Mouse (Mus musculus) heart, embryonic 15.5 days (tissue): ENCODE data around the gene Egr4. TPM values are rescaled to one million over a fixed set of nuclear protein-coding genes. Genes with fewer than 3 reads are reported as not detected.

Experiments
- ATAC-seq: fragments of 200-750 bp; cut with Nextera tagmentation; replicated peaks from 2 replicates; pipeline ENCODE4 v1.8.0; 2017; ENCODE audit warnings: low read depth, moderate TSS enrichment; ENCODE audit not compliant: insufficient number of reproducible peaks, insufficient read depth, low FRiP score
- H3K27ac ChIP-seq: fragments of 300-500 bp; sonication (generic); 2 replicates; pipeline ENCODE4 v1.5.1; 2015; ENCODE audit warnings: mild to moderate bottlenecking, inconsistent platforms
- H3K27me3 ChIP-seq: fragments of 300-500 bp; sonication (generic); 2 replicates; pipeline ENCODE4 v1.6.1; 2015; ENCODE audit warnings: inconsistent platforms
- H3K36me3 ChIP-seq: fragments of 300-500 bp; sonication (generic); 2 replicates; pipeline ENCODE4 v1.6.1; 2015; ENCODE audit warnings: mild to moderate bottlenecking, inconsistent platforms
- H3K4me1 ChIP-seq: fragments of 300-500 bp; sonication (generic); replicated peaks from 2 replicates; pipeline ENCODE4 v1.6.1; 2015; ENCODE audit warnings: inconsistent platforms
- H3K4me2 ChIP-seq: fragments of 300-500 bp; sonication (generic); 2 replicates; pipeline ENCODE4 v1.6.1; 2015; ENCODE audit warnings: inconsistent platforms, mild to moderate bottlenecking, moderate library complexity
- H3K4me3 ChIP-seq: fragments of 300-500 bp; sonication (generic); 2 replicates; pipeline ENCODE4 v1.5.1; 2015; ENCODE audit warnings: mild to moderate bottlenecking, inconsistent platforms
- H3K9ac ChIP-seq: fragments of 300-500 bp; sonication (generic); 2 replicates; pipeline ENCODE4 v1.6.1; 2015; ENCODE audit warnings: mild to moderate bottlenecking, inconsistent platforms
- H3K9me3 ChIP-seq: fragments of 300-500 bp; sonication (generic); replicated peaks from 2 replicates; pipeline ENCODE4 v1.6.1; 2016; ENCODE audit warnings: inconsistent platforms
- WGBS: fragments of 180-500 bp; shearing (Covaris S2); methylation state at CpG from one replicate; pipeline ENCODE4 v1.1.7; 2015; ENCODE audit warnings: mixed read lengths; 5-methylcytosine and 5-hydroxymethylcytosine counted together
- polyA plus RNA-seq: library from polyadenylated mRNA; unstranded; fragments of >200 nt; fragmentation: Nextera tagmentation; extraction: Ambion mirVana; gene quantifications from 2 replicates; pipeline ENCODE4 v1.2.1, GENCODE M21; 2015

Gene Egr4
- polyA plus RNA-seq, 1 experiment from 2014 or later: not detected

- Histone ChIP-seq H3K27ac (no peak overlapping the region), H3K27me3 (peaks cover 20% of the 10 kb centered on the region; the same call in 1 of the 2 replicates), H3K4me3 (no peak overlapping the region), H3K4me2 (no peak overlapping the region), H3K9me3 (no peaks in the 10 kb centered on the region), H3K9ac (no peak overlapping the region), H3K4me1 (no peaks in the 10 kb centered on the region), H3K36me3 (peaks cover 23% of the 10 kb centered on the region)
- no peak for ATAC-seq
- 52% methylated on average over 8 of the region's 8 CpGs for WGBS
These were observed 41.4 kb downstream of the Egr4 start for GRCm38 (mm10) chr6:85471962-85472361.

GRCm38 (mm10) chr6:85469660-85470430 is 43.5 kb downstream of the Egr4 start:
- no peaks in the 10 kb centered on the region for H3K4me1 ChIP-seq
- peaks cover 44% of the 10 kb centered on the region for H3K36me3 ChIP-seq
- no peak overlapping the region for H3K27ac ChIP-seq
- H3K9ac ChIP-seq: no peak overlapping the region
- H3K4me3 ChIP-seq: no peak overlapping the region
- ATAC-seq: no peak
- no peaks in the 10 kb centered on the region for H3K9me3 ChIP-seq
- peaks cover 9% of the 10 kb centered on the region; the same call in 1 of the 2 replicates for H3K27me3 ChIP-seq
- WGBS: 68% methylated on average over 5 of the region's 5 CpGs
- H3K4me2 ChIP-seq: no peak overlapping the region

DNA sequence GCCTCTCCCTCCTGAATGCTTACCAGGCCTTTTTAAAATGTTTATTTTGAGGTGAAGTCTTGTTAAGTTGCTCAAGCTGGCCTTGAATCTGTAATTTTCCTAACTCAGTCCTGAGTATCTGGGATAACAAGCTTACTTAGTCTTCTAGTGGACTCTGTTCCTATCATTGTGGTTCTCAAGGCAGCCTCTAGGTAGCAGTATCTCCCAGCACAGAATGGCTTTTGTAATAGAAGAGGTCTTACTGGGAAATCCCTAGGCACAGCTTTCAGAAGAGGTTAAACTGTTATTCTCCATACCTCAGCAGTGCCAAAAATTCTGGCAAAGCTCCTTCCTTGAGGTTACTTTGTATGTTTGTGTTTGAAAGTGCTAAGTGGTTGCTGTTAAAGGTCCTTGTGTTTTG is 48.0 kb downstream of the Egr4 start:
- no peak overlapping the region for H3K4me2 ChIP-seq
- no peaks in the 10 kb centered on the region for H3K27me3 ChIP-seq
- peaks cover 88% of the 10 kb centered on the region for H3K36me3 ChIP-seq
- no peak overlapping the region for H3K4me3 ChIP-seq
- no peak for ATAC-seq
- H3K4me1 ChIP-seq: no peaks in the 10 kb centered on the region
- H3K9ac ChIP-seq: no peak overlapping the region
- no peak overlapping the region for H3K27ac ChIP-seq
- no peaks in the 10 kb centered on the region for H3K9me3 ChIP-seq

Other genes starting within 250 kb of the Egr4 start
- 3.7 and 4.9 TPM in 2 replicates for gene Sfxn5, start 180.2 kb downstream of the Egr4 start, polyA plus RNA-seq
- gene Rab11fip5, start 139.0 kb downstream of the Egr4 start, polyA plus RNA-seq: 42.3 and 45.3 TPM in 2 replicates
- 0.15 TPM in 1 of 2 replicates, not detected in the other for gene Noto, start 89.7 kb downstream of the Egr4 start, polyA plus RNA-seq
- 29.6 and 38.4 TPM in 2 replicates for gene Smyd5, start 81.6 kb downstream of the Egr4 start, polyA plus RNA-seq
- gene Cct7, start 62.1 kb downstream of the Egr4 start, polyA plus RNA-seq: 312 and 362 TPM in 2 replicates
- 38.8 and 41.9 TPM in 2 replicates for gene Pradc1, start 61.6 kb downstream of the Egr4 start, polyA plus RNA-seq
- gene Fbxo41, start 10.6 kb downstream of the Egr4 start, polyA plus RNA-seq: 0.03 and 0.15 TPM in 2 replicates
- gene Alms1, start 73.9 kb upstream of the Egr4 start, polyA plus RNA-seq: 1.9 and 2.4 TPM in 2 replicates
- gene Nat8f7, start 199.6 kb upstream of the Egr4 start, polyA plus RNA-seq: not detected in 2 replicates